Mouse (Mus musculus): Measurements from ENCODE around the gene Supt20. TPM values are rescaled to one million over a fixed set of nuclear protein-coding genes. Genes with fewer than 3 reads are reported as not detected.
"Not testable (repeated sequence)": the region's sequence is repeated elsewhere in the genome, so short reads cannot be mapped to it uniquely, and the experiment has no call there.

Supt20 gene
- total and polyA plus RNA-seq, 2 experiments = 15.0 to 16.4 TPM

GRCm38 (mm10) chr3:54687245-54687644 is 5.4 kb upstream of the Supt20 start:
- Histone ChIP-seq H3K27ac (replicated peaks; ENCODE audit: insufficient read depth, low read depth, low read length) (no peak overlapping the region), H3K27me3 (ENCODE audit: control insufficient read depth, insufficient read depth, low read length) (no peaks in the 10 kb centered on the region), H3K4me1 (ENCODE audit: control insufficient read depth, insufficient read depth, low read length) (no peaks in the 10 kb centered on the region; the same call in 1 of the 2 replicates), H3K4me3 (ENCODE audit: insufficient read depth, low read depth, low read length) (no peak overlapping the region), H3K79me2 (ENCODE audit: control insufficient read depth, insufficient read depth, low read length) (no peaks in the 10 kb centered on the region), H3K9ac (ENCODE audit: low read depth, low read length) (no peak overlapping the region), H3K36me3 (ENCODE audit: control insufficient read depth, insufficient read depth, low read length) (no peaks in the 10 kb centered on the region)
- no peak for DNase-seq (ENCODE audit: extremely low read depth, low read depth, low spot score)
- WGBS = 33% methylated on average over 2 of the region's 2 CpGs
- TF ChIP-seq POLR2A (IDR thresholded peaks at IDR 0.05; ENCODE audit: extremely low read depth, insufficient read depth, low read length) (no peak), CTCF (IDR thresholded peaks at IDR 0.05; ENCODE audit: low read depth, low read length) (no peak)

GRCm38 (mm10) chr3:54689091-54689490 is 3.5 kb upstream of the Supt20 start:
- no peak for DNase-seq (ENCODE audit: extremely low read depth, low read depth, low spot score)
- no peaks in the 10 kb centered on the region for H3K36me3 ChIP-seq (ENCODE audit: control insufficient read depth, insufficient read depth, low read length)
- 26% methylated on average over 2 of the region's 2 CpGs for WGBS
- no peak overlapping the region for H3K27ac ChIP-seq (replicated peaks; ENCODE audit: insufficient read depth, low read depth, low read length)
- TF ChIP-seq CTCF (IDR thresholded peaks at IDR 0.05; ENCODE audit: low read depth, low read length) (peak; percentile 24; the same call in 1 of the 2 replicates), POLR2A (IDR thresholded peaks at IDR 0.05; ENCODE audit: extremely low read depth, insufficient read depth, low read length) (no peak)
- H3K27me3 ChIP-seq (ENCODE audit: control insufficient read depth, insufficient read depth, low read length) = no peaks in the 10 kb centered on the region
- H3K79me2 ChIP-seq (ENCODE audit: control insufficient read depth, insufficient read depth, low read length) = no peaks in the 10 kb centered on the region
- H3K4me3 ChIP-seq (ENCODE audit: insufficient read depth, low read depth, low read length) = no peak overlapping the region
- peaks cover 1% of the 10 kb centered on the region; the same call in 1 of the 2 replicates for H3K4me1 ChIP-seq (ENCODE audit: control insufficient read depth, insufficient read depth, low read length)
- H3K9ac ChIP-seq (ENCODE audit: low read depth, low read length) = no peak overlapping the region

GRCm38 (mm10) chr3:54693056-54693415 is 429 bp downstream of the Supt20 start:
- peak overlapping the region; percentile 92 for H3K4me3 ChIP-seq (ENCODE audit: insufficient read depth, low read depth, low read length)
- peak overlapping the region; percentile 73 for H3K27ac ChIP-seq (replicated peaks; ENCODE audit: insufficient read depth, low read depth, low read length)
- H3K27me3 ChIP-seq (ENCODE audit: control insufficient read depth, insufficient read depth, low read length) = no peaks in the 10 kb centered on the region
- peaks cover 1% of the 10 kb centered on the region; the same call in 1 of the 2 replicates for H3K4me1 ChIP-seq (ENCODE audit: control insufficient read depth, insufficient read depth, low read length)
- peak; percentile 58 for DNase-seq (ENCODE audit: extremely low read depth, low read depth, low spot score)
- H3K79me2 ChIP-seq (ENCODE audit: control insufficient read depth, insufficient read depth, low read length) = no peaks in the 10 kb centered on the region
- peak overlapping the region; percentile 80 for H3K9ac ChIP-seq (ENCODE audit: low read depth, low read length)
- TF ChIP-seq CTCF (IDR thresholded peaks at IDR 0.05; ENCODE audit: low read depth, low read length) = no peak
- no peak for TF ChIP-seq POLR2A (IDR thresholded peaks at IDR 0.05; ENCODE audit: extremely low read depth, insufficient read depth, low read length)
- H3K36me3 ChIP-seq (ENCODE audit: control insufficient read depth, insufficient read depth, low read length) = peaks cover 24% of the 10 kb centered on the region
- 0% methylated on average over 8 of the region's 8 CpGs for WGBS

- Histone ChIP-seq H3K27ac (replicated peaks; ENCODE audit: insufficient read depth, low read depth, low read length) (no peak overlapping the region), H3K4me1 (ENCODE audit: control insufficient read depth, insufficient read depth, low read length) (no peaks in the 10 kb centered on the region), H3K79me2 (ENCODE audit: control insufficient read depth, insufficient read depth, low read length) (no peaks in the 10 kb centered on the region; the same call in 1 of the 2 replicates), H3K27me3 (ENCODE audit: control insufficient read depth, insufficient read depth, low read length) (no peaks in the 10 kb centered on the region), H3K4me3 (ENCODE audit: insufficient read depth, low read depth, low read length) (no peak overlapping the region), H3K36me3 (ENCODE audit: control insufficient read depth, insufficient read depth, low read length) (peaks cover 55% of the 10 kb centered on the region), H3K9ac (ENCODE audit: low read depth, low read length) (no peak overlapping the region)
- 84% methylated on average over 5 of the region's 5 CpGs for WGBS
- TF ChIP-seq POLR2A (IDR thresholded peaks at IDR 0.05; ENCODE audit: extremely low read depth, insufficient read depth, low read length) (no peak), CTCF (IDR thresholded peaks at IDR 0.05; ENCODE audit: low read depth, low read length) (no peak)
- no peak for DNase-seq (ENCODE audit: extremely low read depth, low read depth, low spot score)
Observed at GRCm38 (mm10) chr3:54699759-54700301, 7.2 kb downstream of the Supt20 start.

- H3K79me2 ChIP-seq (ENCODE audit: control insufficient read depth, insufficient read depth, low read length); H3K4me1 ChIP-seq (ENCODE audit: control insufficient read depth, insufficient read depth, low read length); H3K4me3 ChIP-seq (ENCODE audit: insufficient read depth, low read depth, low read length); H3K27ac ChIP-seq (replicated peaks; ENCODE audit: insufficient read depth, low read depth, low read length); H3K27me3 ChIP-seq (ENCODE audit: control insufficient read depth, insufficient read depth, low read length); DNase-seq (ENCODE audit: extremely low read depth, low read depth, low spot score); H3K9ac ChIP-seq (ENCODE audit: low read depth, low read length): not testable (repeated sequence)
- 94% methylated on average over 8 of the region's 8 CpGs for WGBS
- H3K36me3 ChIP-seq (ENCODE audit: control insufficient read depth, insufficient read depth, low read length) = peaks cover 54% of the 10 kb centered on the region
Observed at GRCm38 (mm10) chr3:54704106-54704505, 11.5 kb downstream of the Supt20 start.

- Histone ChIP-seq H3K36me3 (ENCODE audit: control insufficient read depth, insufficient read depth, low read length) (peaks cover 57% of the 10 kb centered on the region), H3K4me3 (ENCODE audit: insufficient read depth, low read depth, low read length) (no peak overlapping the region), H3K4me1 (ENCODE audit: control insufficient read depth, insufficient read depth, low read length) (no peaks in the 10 kb centered on the region), H3K9ac (ENCODE audit: low read depth, low read length) (no peak overlapping the region), H3K79me2 (ENCODE audit: control insufficient read depth, insufficient read depth, low read length) (no peaks in the 10 kb centered on the region), H3K27ac (replicated peaks; ENCODE audit: insufficient read depth, low read depth, low read length) (0 out of 2 replicates have a peak overlapping the region, but pooled peaks have one; percentile 43), H3K27me3 (ENCODE audit: control insufficient read depth, insufficient read depth, low read length) (no peaks in the 10 kb centered on the region)
- no peak for DNase-seq (ENCODE audit: extremely low read depth, low read depth, low spot score)
- no peak for TF ChIP-seq POLR2A (IDR thresholded peaks at IDR 0.05; ENCODE audit: extremely low read depth, insufficient read depth, low read length)
- 79% methylated on average over 9 of the region's 9 CpGs for WGBS
Observed at GRCm38 (mm10) chr3:54708972-54709371, 16.4 kb downstream of the Supt20 start.

Data from liver, adult 2 months (tissue).